Mouse (Mus musculus) brain, embryonic 14.5 days (tissue): ENCODE measurements at regions not wholly inside any gene's neighbourhood (a gene's known extent, or its start where the extent isn't known, plus 50 kb on each side); places are given as distances from the start of the nearest gene placed in this dataset.

ENCODE experiments used
- CTCF ChIP-seq: fragments of 200-500 bp; IDR thresholded peaks from 2 replicates; pipeline ENCODE4 v1.5.1; 2012; ENCODE audit warnings: inconsistent platforms, mild to moderate bottlenecking, moderate library complexity, borderline replicate concordance; ENCODE audit not compliant: insufficient read depth, insufficient read length; ENCODE audit errors: extremely low read depth
- POLR2A ChIP-seq: fragments of 200-500 bp; IDR thresholded peaks from 2 replicates; pipeline ENCODE4 v1.6.1; 2012; ENCODE audit warnings: mild to moderate bottlenecking, inconsistent platforms, borderline replicate concordance; ENCODE audit not compliant: poor library complexity, insufficient read depth, insufficient read length, severe bottlenecking; ENCODE audit errors: extremely low read depth

DNA sequence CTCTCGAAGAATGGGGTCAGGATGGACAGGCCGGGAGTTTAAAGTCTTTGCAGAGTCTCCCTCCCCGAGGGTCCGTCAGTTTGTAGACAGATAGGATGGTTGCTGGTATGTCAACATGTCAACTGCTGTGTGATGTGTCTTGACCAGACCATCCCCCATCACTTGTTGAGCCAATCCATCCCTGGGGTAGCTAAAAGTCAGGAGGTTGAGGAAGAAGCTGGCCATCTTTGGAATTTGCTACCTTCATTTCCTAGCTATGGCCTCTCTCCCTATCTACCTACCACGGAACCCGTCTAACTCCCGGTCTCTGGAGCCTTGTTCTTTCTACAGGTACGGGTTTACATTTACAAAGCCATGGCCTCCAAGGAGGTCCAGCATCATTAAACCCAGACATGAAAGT lies 128.0 kb upstream of the Six2 start:
- no peak for TF ChIP-seq CTCF
- TF ChIP-seq POLR2A: no peak
